Mouse (Mus musculus): ENCODE measurements around the gene Ddi2.

Ddi2 gene

DNA sequence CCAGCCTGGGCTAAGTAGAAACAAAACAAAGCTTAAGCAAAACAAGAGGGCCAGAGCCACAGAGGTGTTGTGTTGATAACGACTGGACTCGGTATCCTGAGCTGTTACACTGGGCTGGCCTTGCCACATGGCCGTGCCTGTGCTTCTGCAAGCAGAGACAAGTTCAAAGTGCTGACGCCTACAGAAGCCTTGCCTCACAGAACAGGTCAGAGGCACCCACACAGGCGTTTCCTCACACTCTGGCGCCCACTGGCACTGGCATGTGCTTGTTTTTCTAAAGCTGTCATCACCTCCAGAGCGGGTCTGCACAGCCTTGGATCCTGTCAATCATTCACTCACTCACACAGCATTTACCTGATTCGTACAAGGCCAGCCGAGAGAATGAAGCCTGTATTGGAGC lies 18.6 kb upstream of the Ddi2 start:
- DNase-seq (ENCODE audit: low spot score in 2 of 2), result no peak

DNA sequence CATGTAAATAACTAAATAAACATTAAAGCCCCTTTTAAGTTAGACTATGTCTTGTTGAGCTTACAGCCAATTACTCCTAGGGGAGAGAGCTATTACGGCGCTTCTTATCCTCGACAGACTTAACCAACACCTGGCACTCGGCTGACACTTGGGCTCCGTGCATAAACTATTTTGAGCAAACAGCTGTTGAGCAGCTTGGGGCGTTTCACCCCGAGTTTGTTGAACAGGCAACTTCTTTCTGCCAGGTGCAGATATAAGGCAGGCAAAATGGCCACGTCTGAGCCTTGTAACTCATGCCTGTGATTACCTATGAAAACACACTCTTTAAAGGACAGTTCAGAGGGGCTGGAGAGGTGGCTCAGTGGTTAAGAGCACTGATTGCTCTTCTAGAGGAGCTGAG lies 14.8 kb upstream of the Ddi2 start:
- no peak for DNase-seq (ENCODE audit: low spot score in 2 of 2)

DNA sequence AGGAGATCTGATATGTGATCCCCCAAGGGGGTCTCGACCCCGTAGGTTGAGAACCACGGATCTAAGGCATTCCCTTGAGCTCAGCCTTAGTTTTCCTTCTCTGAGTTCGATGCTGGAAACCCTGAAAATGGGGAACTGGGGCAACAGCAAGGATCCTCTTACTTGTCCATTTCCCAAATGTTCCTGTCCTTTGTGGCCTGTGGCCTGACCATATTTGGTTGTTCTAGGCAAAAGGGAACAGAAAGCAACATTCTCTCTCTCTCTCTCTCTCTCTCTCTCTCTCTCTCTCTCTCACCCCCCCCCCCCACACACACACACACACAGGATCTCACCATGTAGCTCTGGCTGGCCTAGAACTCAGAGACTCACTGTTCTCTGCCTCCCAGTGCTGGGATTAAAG lies 13.6 kb upstream of the Ddi2 start:
- no peak for DNase-seq (ENCODE audit: low spot score in 2 of 2)

DNA sequence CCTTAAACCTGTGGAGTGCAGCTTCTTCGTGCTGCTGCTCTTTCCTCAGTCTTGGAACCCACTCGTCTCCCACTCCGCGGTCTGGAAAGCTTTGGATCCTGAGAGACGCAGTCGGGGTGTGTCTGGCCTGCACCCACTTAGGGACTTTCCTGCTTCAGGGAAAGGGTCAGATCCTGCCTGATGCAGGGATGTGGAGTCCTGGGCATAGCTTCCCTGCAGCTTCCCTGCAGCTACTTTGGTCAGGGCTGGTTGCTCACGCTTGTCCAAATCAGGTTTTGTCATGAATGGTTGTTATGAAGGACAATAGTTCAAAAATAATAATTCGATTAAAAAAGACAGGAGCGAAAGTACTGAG lies 12.0 kb upstream of the Ddi2 start:
- no peak for DNase-seq (ENCODE audit: low spot score in 2 of 2)

DNA sequence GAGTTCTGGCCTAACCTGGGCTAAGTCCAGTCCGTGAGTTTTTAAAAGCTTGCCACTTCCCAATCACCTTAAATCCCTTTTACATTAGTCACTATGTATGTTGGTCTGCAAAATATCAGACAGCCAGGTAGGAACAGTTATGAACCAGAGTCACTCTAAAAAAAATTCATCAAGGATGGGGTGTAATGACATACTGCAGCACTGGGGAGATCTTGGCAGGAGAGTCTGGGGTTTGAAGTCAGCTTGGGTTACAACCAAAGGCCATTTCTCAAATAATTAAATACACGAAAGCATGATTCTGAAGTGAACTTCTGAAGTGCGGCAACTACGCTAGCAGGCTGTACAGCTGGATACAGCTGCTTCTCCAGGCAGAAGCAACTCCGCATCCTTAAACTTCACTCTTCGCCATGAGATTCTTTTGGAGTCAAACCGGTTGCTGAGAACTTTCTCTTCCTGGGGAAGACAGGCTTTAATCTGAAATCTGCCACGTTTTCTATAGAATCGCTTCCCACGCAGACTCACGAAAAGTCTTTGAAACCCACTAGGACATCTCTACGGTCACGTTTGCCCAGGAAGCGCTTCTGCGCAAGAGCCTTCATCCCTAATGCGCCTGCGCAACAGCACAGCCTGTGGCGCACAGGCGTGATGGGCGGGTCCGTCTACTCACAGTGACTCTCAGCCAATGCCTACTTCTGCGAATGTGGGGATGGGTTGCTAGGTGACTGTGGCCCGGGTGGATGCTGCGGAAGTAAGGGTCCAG lies 11.4 kb upstream of the Ddi2 start:
- peak; percentile 75 to 85 for DNase-seq (ENCODE audit: low spot score in 2 of 2)

DNA sequence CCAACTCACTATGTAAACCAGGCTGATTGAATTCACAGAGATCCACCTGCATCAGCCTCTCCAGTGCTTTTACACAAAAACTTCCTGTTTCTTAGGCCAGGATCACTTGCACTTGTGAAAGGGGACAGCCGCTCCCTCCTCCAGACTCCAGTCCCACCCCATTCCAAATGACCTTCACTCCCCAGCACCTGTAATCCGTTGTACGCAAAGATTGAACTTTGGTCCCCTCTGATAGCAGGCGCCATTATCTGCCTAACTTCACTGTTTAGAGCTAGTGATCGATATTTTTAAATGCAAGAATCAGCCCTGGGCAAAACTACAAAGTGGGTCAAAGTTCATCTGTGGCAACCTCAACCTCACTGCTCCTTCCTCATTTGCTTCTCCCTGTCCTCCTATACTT lies 8.5 kb upstream of the Ddi2 start:
- DNase-seq (ENCODE audit: low spot score in 2 of 2), result no peak

DNA sequence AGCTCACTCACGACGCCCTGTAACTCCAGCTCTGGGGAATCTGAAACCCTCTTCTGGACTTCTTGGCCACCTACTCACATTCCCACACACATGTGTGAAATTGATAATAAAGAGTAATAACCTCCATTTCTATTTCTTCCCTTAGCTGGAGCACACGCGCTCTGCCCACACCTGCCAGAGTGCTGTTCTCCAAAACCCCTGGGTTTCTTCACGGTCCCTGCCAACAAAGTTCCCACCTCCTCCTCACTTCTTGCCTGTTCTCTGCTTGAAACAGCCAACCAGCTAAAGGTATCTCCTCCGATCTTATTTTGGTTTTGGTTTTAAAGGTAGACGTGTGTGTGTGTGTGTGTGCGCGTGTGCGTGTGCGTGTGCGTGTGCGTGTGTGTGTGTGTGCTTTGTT lies 7.2 kb upstream of the Ddi2 start:
- no peak for DNase-seq (ENCODE audit: low spot score in 2 of 2)

DNA sequence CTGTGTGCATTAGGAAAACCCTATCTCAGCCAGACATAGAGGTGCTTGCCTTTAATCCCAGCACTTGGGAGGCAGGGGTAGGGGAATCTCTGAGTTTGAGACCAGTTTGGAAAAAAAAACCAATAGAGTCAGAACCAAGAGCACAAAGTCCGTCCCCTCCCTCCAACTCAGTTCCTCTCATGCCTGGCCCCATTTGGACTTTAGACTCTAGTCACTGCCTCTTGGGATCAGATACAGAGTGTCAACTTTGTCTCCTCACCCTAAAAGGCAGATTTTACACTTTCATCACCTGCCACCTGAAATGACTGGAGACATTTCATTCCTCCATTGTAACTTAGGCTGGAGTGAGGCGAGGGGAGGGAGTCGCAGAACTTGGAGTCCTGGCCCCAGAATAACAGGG lies 6.0 kb upstream of the Ddi2 start:
- no peak for DNase-seq (ENCODE audit: low spot score in 2 of 2)

DNA sequence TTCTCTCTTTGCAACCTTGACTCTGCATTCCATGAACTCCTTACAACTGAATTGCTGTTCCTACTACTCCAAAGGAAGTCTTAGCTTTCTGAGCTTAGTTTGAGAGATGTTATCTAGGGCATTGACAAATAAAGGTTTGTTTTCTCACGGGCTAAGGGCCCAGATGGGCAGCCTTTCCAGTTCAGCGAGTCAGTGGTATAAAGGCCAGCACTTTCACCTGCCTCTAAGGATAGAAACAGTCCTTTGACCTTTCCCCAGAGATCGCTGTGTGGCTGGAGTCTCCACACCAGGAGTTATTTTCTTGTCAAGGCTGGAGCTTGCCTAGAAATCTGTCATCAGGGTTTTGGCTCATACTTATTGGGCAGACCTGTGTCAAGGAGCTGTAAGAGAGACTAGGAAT lies 2.5 kb upstream of the Ddi2 start:
- no peak for DNase-seq (ENCODE audit: low spot score in 2 of 2)

DNA sequence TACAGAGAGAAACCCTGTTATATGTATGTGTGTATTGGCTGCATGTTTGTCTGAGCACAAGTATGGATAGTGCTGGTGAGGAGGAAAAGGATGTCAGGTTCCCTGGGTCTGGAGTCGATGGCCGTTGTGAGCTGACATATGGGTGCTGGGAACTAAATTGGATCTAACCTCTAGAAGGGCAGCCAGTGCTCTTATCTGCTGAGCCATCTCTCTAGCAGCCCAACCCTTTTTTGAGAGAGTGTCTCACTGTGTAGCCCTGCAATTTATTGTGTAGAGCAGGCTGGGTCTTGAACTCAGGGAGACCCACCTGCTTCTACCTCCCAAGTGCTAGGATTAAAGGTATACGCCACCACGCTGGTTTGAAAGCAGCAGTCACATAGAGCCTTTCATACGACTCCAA lies 2.1 kb upstream of the Ddi2 start:
- no peak for DNase-seq (ENCODE audit: low spot score in 2 of 2)

DNA sequence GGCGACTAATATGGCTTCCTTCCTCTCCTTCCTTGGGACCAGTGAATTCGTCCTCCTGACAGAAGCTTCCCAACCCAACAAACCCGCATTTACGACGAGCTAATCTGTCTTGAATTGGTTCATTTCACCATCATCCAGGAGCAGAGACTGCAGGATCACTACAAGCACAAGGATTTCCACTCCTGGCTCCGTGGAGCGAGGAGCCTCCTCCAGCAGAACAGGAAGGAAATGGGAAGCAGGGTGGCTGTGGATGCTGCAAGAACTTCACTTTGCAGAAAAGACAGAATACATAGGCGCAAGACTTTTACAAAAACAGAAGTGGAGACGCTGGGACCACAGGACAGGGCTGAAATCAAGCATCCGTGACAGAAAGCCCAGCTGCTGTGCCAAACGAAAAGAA lies 1.4 kb upstream of the Ddi2 start:
- DNase-seq (ENCODE audit: low spot score in 2 of 2), result no peak

DNA sequence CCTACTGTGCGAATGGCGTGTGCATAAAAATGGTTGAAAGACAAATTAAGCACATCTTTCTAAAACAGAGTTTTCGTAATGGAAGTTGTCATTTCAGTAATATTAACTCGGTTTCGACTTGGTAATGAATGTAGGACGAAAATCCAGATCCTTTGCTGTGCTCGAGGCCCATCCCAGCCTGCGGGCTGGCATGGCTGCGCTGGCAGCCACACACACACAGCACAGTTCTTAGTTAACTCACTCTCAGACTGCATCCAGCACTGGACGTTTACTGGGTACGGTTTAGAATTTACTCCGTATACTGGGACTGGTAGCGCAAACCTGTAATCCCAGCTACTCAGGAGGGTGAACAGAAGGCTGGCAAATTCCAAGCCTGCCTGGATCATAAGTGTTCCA lies 452 bp upstream of the Ddi2 start:
- no peak for DNase-seq (ENCODE audit: low spot score in 2 of 2)

DNA sequence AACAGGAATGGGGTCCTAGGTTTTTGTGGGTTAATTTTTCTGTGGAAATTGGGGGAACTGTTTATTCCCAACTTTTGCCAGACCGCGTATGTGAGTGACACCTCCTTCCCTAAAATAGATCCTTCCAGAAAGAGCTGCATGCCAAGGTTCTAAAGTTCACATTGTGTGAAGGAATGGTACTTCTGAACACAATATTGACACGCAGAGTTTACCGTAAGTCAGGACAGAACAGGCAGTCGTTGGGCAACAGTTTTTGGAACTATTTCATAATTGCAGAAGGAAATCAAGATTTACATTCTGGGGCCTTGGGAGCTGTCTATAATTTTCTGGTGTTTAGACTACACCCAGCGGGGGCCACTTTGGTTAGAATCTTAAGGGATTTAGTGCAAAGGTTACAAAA lies 1.3 kb downstream of the Ddi2 start:
- no peak for DNase-seq (ENCODE audit: low spot score in 2 of 2)

DNA sequence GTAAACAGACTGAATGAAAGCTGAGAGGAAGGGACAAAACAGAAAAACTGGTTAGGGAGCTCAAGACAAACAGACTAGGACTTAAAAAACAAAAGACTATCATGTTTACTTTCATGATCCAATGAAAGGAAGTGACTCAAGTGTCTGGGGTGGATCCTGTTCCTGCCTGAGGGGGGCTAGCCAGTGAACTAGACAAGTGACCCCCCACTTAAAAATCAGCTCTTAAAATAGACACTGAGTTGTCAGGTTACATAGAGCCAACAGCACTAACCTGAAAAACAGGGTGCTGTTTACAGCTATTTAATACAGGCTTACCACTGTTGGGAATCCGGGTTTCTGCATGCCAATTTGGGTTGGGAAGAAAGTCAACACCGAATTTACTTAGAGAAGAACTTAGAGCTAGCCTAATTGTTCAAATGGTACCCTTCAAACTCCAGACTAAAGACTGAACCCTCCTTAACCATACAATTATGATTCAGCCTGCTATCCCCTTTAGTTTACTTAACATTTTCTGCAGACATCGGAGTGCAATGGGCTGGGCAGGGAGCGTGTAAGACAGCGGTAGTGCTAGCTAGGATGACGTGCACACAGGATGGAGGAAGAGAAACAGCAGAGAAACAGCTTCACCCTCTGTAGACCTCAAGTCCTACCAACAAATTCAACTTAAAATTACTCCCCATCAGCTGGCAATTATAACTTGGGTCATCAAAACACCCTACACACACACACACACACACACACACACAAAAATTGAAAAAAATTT lies 2.3 kb downstream of the Ddi2 start:
- no peak for DNase-seq (ENCODE audit: low spot score in 2 of 2)

DNA sequence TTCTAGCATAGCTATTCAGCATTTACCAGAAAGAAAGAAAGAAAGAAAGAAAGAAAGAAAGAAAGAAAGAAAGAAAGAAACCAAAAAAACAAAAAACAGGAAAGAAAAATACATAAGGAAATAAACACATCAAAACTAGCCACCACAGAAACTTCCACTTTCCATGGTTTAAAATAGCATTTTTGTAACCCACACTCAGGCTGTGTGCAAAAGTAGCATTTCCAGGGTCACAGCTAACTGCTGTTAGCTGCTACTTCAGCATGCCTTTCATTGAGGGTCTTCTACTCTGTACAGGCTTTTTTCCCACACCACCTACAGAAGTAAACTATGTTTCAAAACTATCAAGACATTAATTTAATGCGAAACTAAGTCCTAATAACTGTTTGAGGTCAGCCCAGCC lies 3.9 kb downstream of the Ddi2 start:
- no peak for DNase-seq (ENCODE audit: low spot score in 2 of 2)

DNA sequence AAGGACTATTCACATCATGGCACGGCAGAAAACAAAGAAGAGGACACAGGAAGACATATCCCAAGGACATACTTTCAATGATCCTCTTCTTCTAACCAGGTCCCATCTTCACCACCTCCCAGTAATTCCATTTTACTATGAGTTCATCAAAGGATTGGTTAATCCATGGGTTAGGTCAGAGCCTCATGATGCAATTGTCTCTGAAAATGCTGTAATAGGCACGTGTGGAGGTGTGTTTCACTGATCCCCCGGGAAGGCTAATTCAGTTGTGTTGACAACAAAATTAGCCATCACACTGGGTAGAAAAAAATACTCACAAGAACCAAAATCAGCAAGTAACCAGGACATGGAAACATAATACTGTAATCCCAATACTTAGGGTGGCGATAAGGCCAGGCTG lies 5.6 kb downstream of the Ddi2 start:
- DNase-seq (ENCODE audit: low spot score in 2 of 2), result no peak

DNA sequence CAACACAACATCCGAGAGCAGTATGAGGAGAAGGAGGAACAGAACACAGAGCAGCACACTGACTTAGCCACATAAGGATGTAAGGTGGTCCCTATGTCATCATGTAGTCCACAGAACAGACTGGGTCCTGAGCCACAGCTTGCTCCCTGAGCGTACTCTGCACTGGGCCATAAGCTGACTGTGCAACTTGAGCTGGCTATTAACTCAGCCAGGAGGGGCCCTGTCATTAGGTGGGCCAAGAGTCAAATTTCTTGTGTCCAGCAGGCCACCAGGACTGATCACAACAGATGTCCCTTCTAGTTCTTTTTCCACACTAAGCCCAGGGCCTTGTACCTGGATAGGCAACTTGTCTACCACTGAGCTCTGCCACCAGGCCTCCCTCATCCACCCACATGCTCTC lies 8.2 kb downstream of the Ddi2 start:
- DNase-seq (ENCODE audit: low spot score in 2 of 2), result no peak

DNA sequence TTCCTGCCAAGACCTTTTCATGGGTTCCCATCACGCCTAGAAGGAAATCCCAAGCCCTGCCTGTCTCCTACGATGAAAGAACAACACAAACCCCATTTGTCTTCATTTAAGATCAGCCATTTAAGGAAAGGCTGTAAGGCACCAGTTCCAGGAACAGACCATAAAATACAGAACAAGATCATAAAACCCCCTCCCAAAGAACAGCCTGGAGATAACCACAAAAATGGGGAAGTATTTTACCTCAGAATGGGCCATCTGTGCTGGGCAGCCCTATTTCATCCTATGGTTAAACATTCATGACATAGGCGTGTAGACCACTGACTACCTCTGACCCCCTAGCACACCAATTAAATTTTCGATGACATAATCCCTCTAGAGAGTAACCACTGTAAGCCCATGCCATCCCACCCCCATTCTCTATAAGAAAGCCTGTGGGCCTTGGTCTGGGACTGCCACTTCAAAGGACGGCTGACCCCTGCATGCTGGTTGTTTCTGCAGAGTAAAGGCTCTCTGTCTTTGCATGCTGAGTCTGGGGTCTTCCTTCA lies 9.5 kb downstream of the Ddi2 start:
- no peak for DNase-seq (ENCODE audit: low spot score in 2 of 2)

DNA sequence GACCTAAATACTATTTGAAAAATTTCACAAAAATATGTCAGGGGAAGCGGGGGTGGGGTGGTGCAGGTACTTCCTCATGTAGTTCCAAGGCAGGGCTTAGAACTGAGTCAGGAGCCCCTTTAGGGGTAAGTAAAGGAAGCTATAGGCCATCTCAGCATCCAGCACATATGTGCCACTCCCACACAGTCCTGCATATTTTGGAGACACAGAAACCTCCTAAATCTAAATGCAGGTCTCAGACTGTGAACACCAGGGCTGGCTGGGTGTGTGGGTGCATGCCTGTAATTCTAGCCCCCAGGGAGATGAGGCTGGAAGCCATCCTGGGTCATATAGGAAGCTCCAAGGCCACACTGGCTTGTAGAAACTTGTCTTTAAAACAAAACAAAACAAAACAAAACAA lies 12.0 kb downstream of the Ddi2 start:
- no peak for DNase-seq (ENCODE audit: low spot score in 2 of 2)

DNA sequence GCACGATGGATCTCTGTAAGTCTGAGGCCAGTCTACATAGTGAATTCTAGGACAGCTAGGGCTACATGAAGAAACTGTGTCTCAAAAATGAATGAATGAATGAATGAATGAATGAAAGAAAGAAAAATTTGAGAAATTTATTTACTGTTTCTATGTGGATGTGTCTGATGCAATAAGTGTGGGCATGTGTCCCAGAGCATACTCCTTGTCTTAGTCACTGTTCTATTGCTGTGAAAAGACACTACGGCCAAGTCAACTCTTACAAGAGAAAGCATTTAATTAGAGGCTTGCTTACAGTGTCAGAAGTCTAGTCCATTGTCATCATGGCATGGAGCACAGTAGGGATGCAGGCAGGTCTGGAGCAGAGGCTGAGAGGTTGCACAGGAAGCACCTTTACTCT lies 14.2 kb downstream of the Ddi2 start:
- no peak for DNase-seq (ENCODE audit: low spot score in 2 of 2)

DNA sequence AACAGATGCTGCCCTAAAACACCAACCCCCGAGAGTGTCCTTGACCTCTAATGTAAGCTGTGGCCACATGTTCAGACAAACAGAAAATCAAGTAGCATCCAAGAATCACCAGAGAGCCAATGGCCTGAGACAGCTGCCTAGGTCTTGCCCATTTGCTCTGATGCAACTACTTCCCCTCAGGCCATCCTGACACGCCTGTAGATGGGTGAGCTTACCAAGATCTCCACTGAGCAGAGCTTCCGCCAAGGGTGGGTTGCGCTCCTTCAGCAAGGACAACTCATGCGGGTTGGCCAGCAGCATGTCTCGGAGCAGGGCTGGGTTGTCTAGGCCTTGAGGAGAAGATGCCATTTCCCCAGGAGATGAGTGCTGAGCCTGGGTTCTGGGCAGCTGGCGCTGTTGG lies 15.2 kb downstream of the Ddi2 start:
- DNase-seq (ENCODE audit: low spot score in 2 of 2), result no peak

DNA sequence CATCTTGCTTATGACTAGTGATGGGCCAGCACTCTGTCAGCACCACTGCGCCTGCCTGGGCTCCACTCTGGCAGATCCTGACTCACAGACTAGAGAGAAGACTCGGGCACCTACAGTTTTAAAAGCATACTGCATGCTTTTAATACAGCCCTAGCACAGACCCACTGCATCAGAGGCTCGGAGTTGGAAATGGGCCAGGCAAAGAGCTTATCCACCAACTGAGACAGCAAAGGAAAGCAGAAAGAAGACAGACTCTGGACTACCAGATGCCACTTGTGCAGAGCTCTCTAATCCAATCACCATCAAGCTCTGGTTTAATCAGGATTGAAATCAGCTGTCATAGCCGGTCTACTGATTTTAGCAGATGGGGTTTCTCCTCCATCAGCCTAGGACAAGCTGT lies 17.9 kb downstream of the Ddi2 start:
- DNase-seq (ENCODE audit: low spot score in 2 of 2), result no peak

DNA sequence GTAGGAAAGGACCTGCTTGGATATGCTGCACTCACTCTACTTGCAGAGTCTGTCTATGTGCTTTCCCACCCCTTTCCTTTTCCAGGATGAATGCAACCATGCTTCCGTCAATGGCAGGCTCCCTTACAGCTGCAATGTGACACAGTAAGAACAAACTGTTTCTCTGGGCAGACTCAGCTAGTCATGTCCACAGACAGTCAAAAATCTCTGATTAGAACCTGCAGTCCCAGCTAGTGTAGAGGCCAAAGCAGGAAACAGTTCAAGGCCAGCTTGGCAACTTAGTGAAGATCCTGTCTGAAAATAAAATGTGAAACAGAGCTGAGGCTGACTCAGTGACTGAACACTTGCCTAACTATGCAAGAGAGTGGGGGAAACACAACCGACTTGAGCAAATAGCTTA lies 18.6 kb downstream of the Ddi2 start:
- no peak for DNase-seq (ENCODE audit: low spot score in 2 of 2)

DNA sequence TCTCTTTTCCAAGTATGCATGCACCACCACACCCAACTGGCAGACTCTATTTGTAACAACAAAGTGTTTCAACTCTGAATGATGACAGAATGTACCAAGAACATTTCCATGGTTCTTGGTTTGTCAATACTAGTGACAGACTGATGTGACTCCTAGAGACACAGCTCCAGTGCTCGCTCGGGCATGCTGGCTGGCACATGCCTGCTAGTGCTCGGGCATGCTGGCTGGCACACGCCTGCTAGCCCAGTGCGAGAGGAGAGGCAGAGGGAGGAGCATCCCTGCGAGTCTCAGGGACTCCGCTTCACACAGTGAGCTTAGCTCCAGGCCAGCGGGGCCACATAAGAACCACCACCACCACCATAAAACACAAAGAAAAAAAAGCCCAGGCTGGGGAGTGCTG lies 28.5 kb downstream of the Ddi2 start:
- no peak for DNase-seq (ENCODE audit: low spot score in 2 of 2)

All from natural killer cell, adult 2 months (primary cell).